Mouse (Mus musculus) thymus, adult 2 months (tissue): ENCODE measurements around the gene Myo18a. TPM values are rescaled to one million over a fixed set of nuclear protein-coding genes. Genes with fewer than 3 reads are reported as not detected.

Experiments used
- DNase-seq: peaks from one replicate; pipeline ENCODE4 v3.0.0; 2021
- H3K27ac ChIP-seq: fragments of 200-500 bp; 2 replicates; pipeline ENCODE4 v1.5.1; 2012; ENCODE audit warnings: low read length, control low read depth; ENCODE audit not compliant: control insufficient read depth, insufficient read depth
- H3K27me3 ChIP-seq: fragments of 200-500 bp; 2 replicates; pipeline ENCODE4 v1.6.1; 2012; ENCODE audit warnings: mild to moderate bottlenecking, low read length, moderate library complexity, mixed read lengths; ENCODE audit not compliant: control insufficient read depth, insufficient read depth
- H3K36me3 ChIP-seq: fragments of 200-500 bp; 2 replicates; pipeline ENCODE4 v1.6.1; 2012; ENCODE audit warnings: mild to moderate bottlenecking, low read length, moderate library complexity; ENCODE audit not compliant: control insufficient read depth, insufficient read depth
- H3K4me1 ChIP-seq: fragments of 200-500 bp; replicated peaks from 2 replicates; pipeline ENCODE4 v1.6.1; 2012; ENCODE audit warnings: low read length; ENCODE audit not compliant: control insufficient read depth, insufficient read depth
- H3K4me3 ChIP-seq: fragments of 200-500 bp; 2 replicates; pipeline ENCODE4 v1.5.1; 2012; ENCODE audit warnings: mild to moderate bottlenecking, low read length, control low read depth, moderate library complexity; ENCODE audit not compliant: control insufficient read depth, insufficient read depth
- CTCF ChIP-seq: fragments of 200-500 bp; IDR thresholded peaks from 2 replicates; pipeline ENCODE4 v1.5.1; 2012; ENCODE audit warnings: mild to moderate bottlenecking, control low read depth, low read length, moderate library complexity, borderline replicate concordance; ENCODE audit not compliant: control insufficient read depth, poor library complexity, insufficient read depth; ENCODE audit errors: extremely low read depth
- POLR2A ChIP-seq: fragments of 200-500 bp; IDR thresholded peaks from 2 replicates; pipeline ENCODE4 v1.6.1; 2012; ENCODE audit warnings: mild to moderate bottlenecking, low read length, control low read depth, moderate library complexity; ENCODE audit not compliant: control insufficient read depth, poor library complexity, insufficient read depth; ENCODE audit errors: extremely low read depth
- WGBS: fragments of 180-500 bp; shearing (Covaris S2); methylation state at CpG from one replicate; pipeline ENCODE4 v1.1.7; 2018; 5-methylcytosine and 5-hydroxymethylcytosine counted together
- polyA plus RNA-seq: library from polyadenylated mRNA; depleted of rRNA; stranded (reverse); fragments of >200 nt; gene quantifications from 2 replicates; pipeline ENCODE4 v1.2.3, GENCODE M21; 2012

Gene Myo18a
- polyA plus RNA-seq, 1 experiment = 105 TPM

DNA sequence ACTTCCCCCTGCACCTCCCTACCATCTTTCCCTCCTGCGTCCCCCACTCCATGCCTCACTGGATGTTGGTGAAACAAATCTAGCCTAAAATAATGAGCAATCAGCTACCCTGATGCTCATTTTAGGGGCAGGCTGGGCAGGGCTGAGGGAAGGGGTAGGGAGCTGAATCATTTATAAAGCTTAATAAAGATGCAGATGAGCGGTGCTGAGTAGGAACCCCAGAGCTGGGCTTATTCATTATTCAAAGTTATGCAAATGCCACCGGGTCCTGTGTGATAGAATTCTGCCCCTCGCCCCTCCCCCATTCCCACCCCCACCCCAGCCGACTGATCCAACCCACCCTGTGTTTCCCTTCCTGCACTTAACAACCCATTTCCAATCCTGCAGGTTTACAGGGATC is 112.2 kb downstream of the Myo18a start:
- peaks cover 17% of the 10 kb centered on the region for H3K4me1 ChIP-seq
- no peak overlapping the region for H3K4me3 ChIP-seq
- TF ChIP-seq POLR2A = no peak
- no peak for TF ChIP-seq CTCF
- DNase-seq = no peak
- no peak overlapping the region for H3K27ac ChIP-seq
- no peaks in the 10 kb centered on the region for H3K36me3 ChIP-seq
- WGBS = 86% methylated on average over 5 of the region's 5 CpGs
- H3K27me3 ChIP-seq = no peaks in the 10 kb centered on the region

DNA sequence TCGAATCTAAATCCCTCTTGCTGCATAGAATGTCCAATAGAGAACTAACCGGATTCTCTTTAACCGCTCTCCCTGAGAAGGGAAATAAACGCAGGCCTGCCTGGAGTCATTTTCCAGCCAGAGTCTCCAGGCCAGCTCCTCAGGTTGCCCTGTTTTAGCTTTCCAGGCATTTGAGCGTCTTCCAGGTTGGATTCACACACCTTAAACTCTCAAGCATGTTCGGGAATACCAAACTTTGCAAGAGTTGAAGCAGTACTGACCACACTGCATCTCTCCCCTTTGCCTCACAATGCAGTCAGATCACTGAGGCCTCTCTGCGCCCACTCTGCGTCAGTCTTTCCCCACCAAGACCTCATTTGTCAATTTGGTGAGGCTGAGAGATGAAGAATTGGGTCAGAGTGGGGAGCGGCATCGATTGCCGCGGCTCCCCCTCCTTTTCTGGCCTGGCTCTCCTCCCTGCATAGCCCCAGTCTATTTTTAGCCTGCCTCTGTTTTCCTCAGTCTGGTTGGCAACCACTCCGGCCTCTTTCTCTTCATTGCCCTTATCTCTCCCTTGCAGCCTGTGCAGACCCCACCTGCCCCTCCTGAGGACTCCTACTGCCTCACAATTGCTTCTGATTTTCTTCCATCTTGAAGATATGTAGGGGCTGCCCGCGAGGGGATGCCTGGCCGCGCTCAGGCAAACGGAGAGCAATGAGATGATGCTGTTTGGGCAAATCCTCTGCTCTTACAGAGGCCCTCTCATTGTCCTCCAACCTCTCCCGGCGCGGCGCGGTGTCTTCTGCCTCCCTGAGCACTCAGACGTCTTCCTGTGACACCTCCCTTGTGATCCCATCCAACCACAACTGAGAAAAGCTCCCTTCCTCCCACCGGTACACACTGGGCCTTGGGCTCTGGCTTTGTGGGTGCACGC is 113.1 kb downstream of the Myo18a start:
- H3K4me3 ChIP-seq = peak overlapping the region; percentile 1; the same call in 1 of the 2 replicates
- no peaks in the 10 kb centered on the region for H3K36me3 ChIP-seq
- 40% methylated on average over 26 of the region's 26 CpGs for WGBS
- peak; percentile 36 for DNase-seq
- TF ChIP-seq POLR2A (no peak), CTCF (no peak)
- H3K27ac ChIP-seq = no peak overlapping the region
- peaks cover 17% of the 10 kb centered on the region for H3K4me1 ChIP-seq
- no peaks in the 10 kb centered on the region for H3K27me3 ChIP-seq

GRCm38 (mm10) chr11:77876760-77877148 is 113.7 kb downstream of the Myo18a start:
- H3K27me3 ChIP-seq = no peaks in the 10 kb centered on the region
- no peak overlapping the region for H3K4me3 ChIP-seq
- WGBS = 56% methylated on average over 11 of the region's 11 CpGs
- DNase-seq = peak; percentile 23
- H3K36me3 ChIP-seq = no peaks in the 10 kb centered on the region
- H3K27ac ChIP-seq = no peak overlapping the region
- H3K4me1 ChIP-seq = peaks cover 17% of the 10 kb centered on the region
- TF ChIP-seq POLR2A = no peak
- no peak for TF ChIP-seq CTCF

- Histone ChIP-seq H3K4me3 (no peak overlapping the region), H3K4me1 (peaks cover 35% of the 10 kb centered on the region), H3K27ac (no peak overlapping the region), H3K36me3 (no peaks in the 10 kb centered on the region), H3K27me3 (no peaks in the 10 kb centered on the region)
- TF ChIP-seq CTCF = no peak
- no peak for TF ChIP-seq POLR2A
- DNase-seq = no peak
- WGBS = 89% methylated on average over 10 of the region's 10 CpGs
Measured at GRCm38 (mm10) chr11:77884524-77885245, 121.6 kb downstream of the Myo18a start.

DNA sequence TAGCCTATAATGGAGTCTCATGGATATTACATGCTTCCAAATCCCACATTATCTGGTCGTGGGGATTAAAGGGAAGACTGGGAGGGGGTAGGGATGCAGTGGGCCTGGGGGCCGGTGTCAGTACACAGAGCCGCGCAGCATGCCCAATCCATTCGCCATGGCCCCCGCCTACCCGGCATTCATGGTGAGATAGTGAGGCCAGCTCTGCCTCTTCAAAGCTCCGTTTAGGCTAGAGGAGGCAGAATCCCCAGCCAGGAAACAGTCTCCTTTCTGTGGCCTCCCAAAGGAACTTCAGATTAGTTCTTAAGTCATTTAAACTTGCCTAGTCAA is 122.2 kb downstream of the Myo18a start:
- H3K4me3 ChIP-seq = no peak overlapping the region
- H3K27me3 ChIP-seq = no peaks in the 10 kb centered on the region
- no peak for DNase-seq
- WGBS = 86% methylated on average over 8 of the region's 8 CpGs
- H3K27ac ChIP-seq = no peak overlapping the region
- no peaks in the 10 kb centered on the region for H3K36me3 ChIP-seq
- peaks cover 38% of the 10 kb centered on the region for H3K4me1 ChIP-seq
- TF ChIP-seq CTCF (no peak), POLR2A (no peak)

DNA sequence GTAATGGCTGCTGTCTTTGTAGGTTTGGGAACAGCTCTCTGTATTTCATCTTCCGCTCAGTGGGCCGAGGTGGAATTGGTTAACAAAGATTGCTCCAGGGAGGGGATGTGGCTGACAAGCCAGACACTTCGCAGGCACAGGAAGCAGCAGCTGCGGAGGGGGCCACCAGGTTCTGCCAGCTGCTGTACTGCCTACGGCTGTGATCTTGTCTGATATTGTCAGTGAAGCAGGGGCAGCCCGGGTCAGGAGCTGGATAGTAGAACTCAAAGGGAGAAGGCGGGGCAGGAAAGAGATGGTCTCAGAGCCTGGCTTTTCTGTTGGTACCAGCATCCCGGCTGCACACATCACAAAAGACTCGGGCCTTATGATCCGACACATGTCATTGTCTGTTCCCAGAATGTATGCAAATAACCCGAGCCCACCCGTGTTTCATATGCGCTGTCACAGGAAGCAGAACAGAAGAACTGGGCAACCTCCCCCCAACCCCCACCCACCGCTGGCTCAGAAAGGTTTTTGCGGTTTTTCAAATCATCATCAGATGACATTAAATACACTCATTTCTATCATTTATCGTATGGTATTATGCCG is 124.4 kb downstream of the Myo18a start:
- TF ChIP-seq POLR2A (peak; percentile 66; the same call in 1 of the 2 replicates), CTCF (no peak)

GRCm38 (mm10) chr11:77888846-77889245 is 125.8 kb downstream of the Myo18a start:
- H3K4me3 ChIP-seq = no peak overlapping the region
- WGBS = 89% methylated on average over 5 of the region's 5 CpGs
- DNase-seq = no peak
- peak overlapping the region; percentile 45; the same call in 1 of the 2 replicates for H3K27ac ChIP-seq
- no peak for TF ChIP-seq POLR2A
- no peak for TF ChIP-seq CTCF
- H3K4me1 ChIP-seq = peaks cover 50% of the 10 kb centered on the region
- no peaks in the 10 kb centered on the region for H3K27me3 ChIP-seq
- H3K36me3 ChIP-seq = no peaks in the 10 kb centered on the region

More for the DNA sequence above, 124.4 kb downstream of the Myo18a start:
- Histone ChIP-seq H3K4me3 (peak overlapping the region; percentile 56), H3K36me3 (no peaks in the 10 kb centered on the region), H3K27ac (peak overlapping the region; percentile 98), H3K4me1 (peaks cover 43% of the 10 kb centered on the region), H3K27me3 (no peaks in the 10 kb centered on the region)
- 5% methylated on average over 17 of the region's 17 CpGs for WGBS
- peak; percentile 87 for DNase-seq
